Comparison of ENCODE assay signal across 8 mouse cellular contexts in the genomic region with DNA sequence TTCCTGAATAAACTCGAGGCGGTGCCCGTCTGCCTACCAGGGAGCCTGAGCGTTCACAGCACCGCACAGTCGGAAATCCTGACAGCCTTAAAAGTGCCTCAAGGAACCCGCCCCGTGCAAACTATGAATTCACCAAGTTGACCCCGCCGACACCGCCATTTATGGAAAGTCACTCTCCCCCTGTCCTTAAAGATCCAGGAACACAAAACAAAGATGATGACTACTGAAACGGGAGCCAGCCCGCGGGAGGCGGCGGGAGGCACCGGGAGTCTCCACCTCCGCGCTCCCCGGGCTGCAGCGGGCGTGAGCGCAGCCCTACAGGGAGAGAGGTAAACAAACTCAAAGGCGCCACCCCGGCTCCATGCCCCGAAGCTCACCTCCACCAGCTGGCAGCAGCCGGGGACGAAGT. TPM values are rescaled to one million over a fixed set of nuclear protein-coding genes. Genes with fewer than 3 reads are reported as not detected.
DNase-seq lines count a peak whose midpoint lies in the region; ATAC-seq lines count a peak whose summit lies in the region.

No protein-coding gene starts in this region.

- peak overlapping the region; percentile 89 for H3K4me3 ChIP-seq in heart, embryonic 11.5 days (ENCODE audit: low read depth, low read length)
- peak overlapping the region; percentile 87 for H3K4me3 ChIP-seq in embryonic facial prominence, embryonic 13.5 days
- H3K4me3 ChIP-seq in intestine, embryonic 16.5 days (ENCODE audit: low read length): peak overlapping the region; percentile 89

- under 1% methylated on average over 28 of the region's 28 CpGs for WGBS in heart, embryonic 11.5 days (ENCODE audit: insufficient replicate concordance)
- under 1% methylated on average over 28 of the region's 28 CpGs for WGBS in embryonic facial prominence, embryonic 13.5 days
- 0% methylated on average over 28 of the region's 28 CpGs for WGBS in intestine, embryonic 16.5 days

- no peak for DNase-seq in heart, adult 8-10 months (ENCODE audit: low spot score)
- DNase-seq in cerebellum, postnatal 25 days: no peak
- DNase-seq in gastrocnemius, postnatal 25 days: no peak

- peak; percentile 72 for ATAC-seq in heart, embryonic 11.5 days (replicated peaks; ENCODE audit: insufficient number of reproducible peaks, low FRiP score, low TSS enrichment)
- ATAC-seq in CD4-positive, CD25-positive, alpha-beta regulatory T cell, adult 4 months: peak; percentile 35
- peak; percentile 53 for ATAC-seq in embryonic facial prominence, embryonic 13.5 days (ENCODE audit: insufficient number of reproducible peaks, insufficient read depth, low FRiP score, low TSS enrichment, low read depth)
- peak; percentile 87 for ATAC-seq in intestine, embryonic 16.5 days
- ATAC-seq in monocyte, adult 5-6 weeks (replicated peaks; ENCODE audit: insufficient number of reproducible peaks, low FRiP score, low TSS enrichment, poor library complexity, severe bottlenecking): peak; percentile 19

- peaks cover 19% of the 10 kb centered on the region for H3K4me1 ChIP-seq in heart, embryonic 11.5 days (ENCODE audit: control insufficient read depth, insufficient read depth, low read length)
- peaks cover 23% of the 10 kb centered on the region for H3K4me1 ChIP-seq in embryonic facial prominence, embryonic 13.5 days
- peaks cover 12% of the 10 kb centered on the region for H3K4me1 ChIP-seq in intestine, embryonic 16.5 days (ENCODE audit: control insufficient read depth, insufficient read depth, low read length)

- H3K36me3 ChIP-seq in heart, embryonic 11.5 days (ENCODE audit: control insufficient read depth, insufficient read depth, low read length): no peaks in the 10 kb centered on the region; the same call in 1 of the 2 replicates
- H3K36me3 ChIP-seq in embryonic facial prominence, embryonic 13.5 days: peaks cover 5% of the 10 kb centered on the region
- no peaks in the 10 kb centered on the region for H3K36me3 ChIP-seq in intestine, embryonic 16.5 days (ENCODE audit: control insufficient read depth, insufficient read depth, low read length)

- H3K9ac ChIP-seq in heart, embryonic 11.5 days (ENCODE audit: low read depth, low read length): peak overlapping the region; percentile 92
- H3K9ac ChIP-seq in embryonic facial prominence, embryonic 13.5 days: peak overlapping the region; percentile 83
- H3K9ac ChIP-seq in intestine, embryonic 16.5 days (ENCODE audit: low read depth, low read length): peak overlapping the region; percentile 79

- peak overlapping the region; percentile 81 for H3K27ac ChIP-seq in heart, embryonic 11.5 days (ENCODE audit: low read depth, low read length)
- peak overlapping the region; percentile 96 for H3K27ac ChIP-seq in embryonic facial prominence, embryonic 13.5 days
- peak overlapping the region; percentile 83 for H3K27ac ChIP-seq in intestine, embryonic 16.5 days (ENCODE audit: low read length)

- no peaks in the 10 kb centered on the region for H3K9me3 ChIP-seq in heart, embryonic 11.5 days (replicated peaks; ENCODE audit: control insufficient read depth, low read length)
- no peaks in the 10 kb centered on the region for H3K9me3 ChIP-seq in embryonic facial prominence, embryonic 13.5 days
- no peaks in the 10 kb centered on the region for H3K9me3 ChIP-seq in intestine, embryonic 16.5 days (ENCODE audit: control insufficient read depth, low read length)

- H3K4me2 ChIP-seq in heart, embryonic 11.5 days: peak overlapping the region; percentile 77
- peak overlapping the region; percentile 83 for H3K4me2 ChIP-seq in embryonic facial prominence, embryonic 13.5 days
- peak overlapping the region; percentile 76 for H3K4me2 ChIP-seq in intestine, embryonic 16.5 days (ENCODE audit: low read depth, low read length)

- H3K27me3 ChIP-seq in heart, embryonic 11.5 days (ENCODE audit: control insufficient read depth, insufficient read depth, low read length): no peaks in the 10 kb centered on the region
- H3K27me3 ChIP-seq in embryonic facial prominence, embryonic 13.5 days: no peaks in the 10 kb centered on the region
- H3K27me3 ChIP-seq in intestine, embryonic 16.5 days (replicated peaks; ENCODE audit: control insufficient read depth, insufficient read depth, low read length): no peaks in the 10 kb centered on the region

RNA-seq across cellular contexts. Expression of a gene that starts 2.9 kb away (rescaled TPM):
- 105 and 125 TPM in 2 replicates for polyA plus RNA-seq in heart, embryonic 11.5 days (2014; fragmentation: Nextera tagmentation; extraction: Ambion mirVana)
- total RNA-seq in heart, adult 8-10 months (2022): 100 to 1,000 TPM in 2 of 4 experiments, 10 to 100 TPM in 2; 92.5 to 111 (median 98.4) TPM
- polyA plus RNA-seq in CD4-positive, CD25-positive, alpha-beta regulatory T cell, adult 4 months (2017; shearing (Covaris generic)): 100 to 1,000 TPM; 238 to 255 TPM
- polyA plus RNA-seq in embryonic facial prominence, embryonic 13.5 days (2015; fragmentation: Nextera tagmentation; extraction: Ambion mirVana): 90.4 and 109 TPM in 2 replicates
- 94.2 and 95.9 TPM in 2 replicates for polyA plus RNA-seq in intestine, embryonic 16.5 days (2015; fragmentation: Nextera tagmentation; extraction: Ambion mirVana)
- 136 to 161 TPM (median 144 TPM) in 3 replicates for total RNA-seq in monocyte, adult 5-6 weeks (2017)
- total RNA-seq in gastrocnemius, postnatal 25 days (2021): 10 to 100 TPM; 55.6 to 58.6 TPM

RNA-seq across cellular contexts. Expression of a gene that starts 41.1 kb away (rescaled TPM):
- polyA plus RNA-seq in heart, embryonic 11.5 days (2014; fragmentation: Nextera tagmentation; extraction: Ambion mirVana): 60.1 and 63.6 TPM in 2 replicates
- total RNA-seq in heart, adult 8-10 months (2022): under 1 TPM in 3 of 4 experiments, not detected in 1; 0.09 to 0.25 (median 0.20) TPM
- polyA plus RNA-seq in CD4-positive, CD25-positive, alpha-beta regulatory T cell, adult 4 months (2017; shearing (Covaris generic)): 1 to 10 TPM; 3.6 to 7.1 TPM
- polyA plus RNA-seq in embryonic facial prominence, embryonic 13.5 days (2015; fragmentation: Nextera tagmentation; extraction: Ambion mirVana): 49.7 and 52.0 TPM in 2 replicates
- polyA plus RNA-seq in intestine, embryonic 16.5 days (2015; fragmentation: Nextera tagmentation; extraction: Ambion mirVana): 34.1 and 37.6 TPM in 2 replicates
- 0.58 to 1.9 TPM in 2 of 3 replicates, not detected in the other for total RNA-seq in monocyte, adult 5-6 weeks (2017)
- under 1 TPM; 0.43 to 0.62 TPM for total RNA-seq in gastrocnemius, postnatal 25 days (2021)

RNA-seq across cellular contexts. Expression of a gene that starts 41.4 kb away (rescaled TPM):
- 129 and 130 TPM in 2 replicates for polyA plus RNA-seq in heart, embryonic 11.5 days (2014; fragmentation: Nextera tagmentation; extraction: Ambion mirVana)
- total RNA-seq in heart, adult 8-10 months (2022): 10 to 100 TPM; 13.1 to 19.0 (median 15.7) TPM
- 10 to 100 TPM; 44.7 to 46.5 TPM for polyA plus RNA-seq in CD4-positive, CD25-positive, alpha-beta regulatory T cell, adult 4 months (2017; shearing (Covaris generic))
- 161 and 175 TPM in 2 replicates for polyA plus RNA-seq in embryonic facial prominence, embryonic 13.5 days (2015; fragmentation: Nextera tagmentation; extraction: Ambion mirVana)
- 119 and 130 TPM in 2 replicates for polyA plus RNA-seq in intestine, embryonic 16.5 days (2015; fragmentation: Nextera tagmentation; extraction: Ambion mirVana)
- 16.8 to 31.9 TPM (median 27.7 TPM) in 3 replicates for total RNA-seq in monocyte, adult 5-6 weeks (2017)
- total RNA-seq in gastrocnemius, postnatal 25 days (2021): 10 to 100 TPM; 10.6 to 12.5 TPM

Comparison
In these comparisons a context has a peak if more than half of its experiments do, and no peak if none do; other contexts are left out.
1. ATAC-seq: peak in every context shown above with its lines; median percentile 87 in intestine, embryonic 16.5 days; 72 in heart, embryonic 11.5 days; 53 in embryonic facial prominence, embryonic 13.5 days; 35 in CD4-positive, CD25-positive, alpha-beta regulatory T cell, adult 4 months; 19 in monocyte, adult 5-6 weeks.